Comparison of ENCODE assay signal across 21 mouse cellular contexts in genomic region chr11:11978611-11979197, GRCm38 (mm10). TPM values are rescaled to one million over a fixed set of nuclear protein-coding genes. Genes with fewer than 3 reads are reported as not detected.
DNase-seq lines count a peak whose midpoint lies in the region; ATAC-seq and TF ChIP-seq lines count a peak whose summit lies in the region.
"Had no signal": no experiment of that assay in that cellular context is flagged by ENCODE, and none has a peak within 500 bp of the region (broad histone marks: within the 10 kb centered on the region; RNA-seq: fewer than 3 reads in every experiment).

No protein-coding gene starts in this region.

- no peak for TF ChIP-seq CTCF in gastrocnemius, adult 2 months (IDR thresholded peaks at IDR 0.05)
- no peak for TF ChIP-seq CTCF in heart, postnatal 0 days (IDR thresholded peaks at IDR 0.05; ENCODE audit: low read depth)
- no peak for TF ChIP-seq CTCF in layer of hippocampus, adult 2 months (conservative IDR thresholded peaks at IDR 0.05)

- H3K4me3 ChIP-seq in gastrocnemius, adult 2 months, result no peak overlapping the region
- H3K4me3 ChIP-seq in heart, postnatal 0 days (ENCODE audit: low read depth, low read length), result no peak overlapping the region
- no peak overlapping the region for H3K4me3 ChIP-seq in lung, embryonic 15.5 days
- no peak overlapping the region for H3K4me3 ChIP-seq in liver, embryonic 15.5 days (replicated peaks)
- no peak overlapping the region for H3K4me3 ChIP-seq in layer of hippocampus, adult 2 months
- H3K4me3 ChIP-seq: limb, embryonic 10.5 days; neural tube, embryonic 12.5 days had no signal

- ATAC-seq in heart, postnatal 0 days (ENCODE audit: insufficient read depth, low read depth), result no peak
- 0 out of 2 replicates have a peak, but pooled peaks have one; percentile 27 for ATAC-seq in lung, embryonic 15.5 days (ENCODE audit: borderline replicate concordance, extremely low read depth, low FRiP score, low TSS enrichment)
- ATAC-seq in liver, embryonic 15.5 days (ENCODE audit: insufficient read depth), result peak; percentile 15; the same call in 1 of the 2 replicates
- ATAC-seq: forebrain, postnatal 0 days; hindbrain, postnatal 0 days had no signal

- H3K27ac ChIP-seq in gastrocnemius, adult 2 months, result 0 out of 2 replicates have a peak overlapping the region, but pooled peaks have one; percentile 12
- H3K27ac ChIP-seq in heart, postnatal 0 days (ENCODE audit: low read depth), result peak overlapping the region; percentile 39; the same call in 1 of the 2 replicates
- peak overlapping the region; percentile 20; the same call in 1 of the 2 replicates for H3K27ac ChIP-seq in lung, embryonic 15.5 days
- no peak overlapping the region for H3K27ac ChIP-seq in liver, embryonic 15.5 days (replicated peaks)
- no peak overlapping the region for H3K27ac ChIP-seq in layer of hippocampus, adult 2 months
- H3K27ac ChIP-seq: hindbrain, postnatal 0 days; limb, embryonic 10.5 days; neural tube, embryonic 12.5 days had no signal

- no peaks in the 10 kb centered on the region; the same call in 1 of the 2 replicates for H3K4me1 ChIP-seq in heart, postnatal 0 days (ENCODE audit: control insufficient read depth, insufficient read depth)
- peaks cover 13% of the 10 kb centered on the region for H3K4me1 ChIP-seq in lung, embryonic 15.5 days
- H3K4me1 ChIP-seq in liver, embryonic 15.5 days (replicated peaks), result no peaks in the 10 kb centered on the region
- H3K4me1 ChIP-seq: limb, embryonic 10.5 days; neural tube, embryonic 12.5 days had no signal

- no peaks in the 10 kb centered on the region for H3K9me3 ChIP-seq in heart, postnatal 0 days (replicated peaks; ENCODE audit: control insufficient read depth, low read length)
- H3K9me3 ChIP-seq in lung, embryonic 15.5 days, result no peaks in the 10 kb centered on the region
- no peaks in the 10 kb centered on the region for H3K9me3 ChIP-seq in liver, embryonic 15.5 days (replicated peaks)
- H3K9me3 ChIP-seq: limb, embryonic 10.5 days; neural tube, embryonic 12.5 days had no signal

- TF ChIP-seq EP300 in heart, postnatal 0 days (IDR thresholded peaks at IDR 0.05; ENCODE audit: low read depth), result no peak

- 38% methylated on average over 5 of the region's 5 CpGs for WGBS in heart, postnatal 0 days
- 37% methylated on average over 5 of the region's 5 CpGs for WGBS in lung, embryonic 15.5 days
- WGBS in liver, embryonic 15.5 days (ENCODE audit: insufficient replicate concordance), result 64% methylated on average over 5 of the region's 5 CpGs

- no peak overlapping the region for H3K4me2 ChIP-seq in heart, postnatal 0 days (ENCODE audit: low read depth, low read length)
- no peak overlapping the region for H3K4me2 ChIP-seq in lung, embryonic 15.5 days
- no peak overlapping the region for H3K4me2 ChIP-seq in liver, embryonic 15.5 days
- H3K4me2 ChIP-seq: neural tube, embryonic 12.5 days had no signal

- no peaks in the 10 kb centered on the region for H3K27me3 ChIP-seq in heart, postnatal 0 days (ENCODE audit: control insufficient read depth, insufficient read depth, low read length)
- H3K27me3 ChIP-seq in lung, embryonic 15.5 days, result no peaks in the 10 kb centered on the region; the same call in 1 of the 2 replicates
- H3K27me3 ChIP-seq in liver, embryonic 15.5 days, result no peaks in the 10 kb centered on the region
- H3K27me3 ChIP-seq: neural tube, embryonic 12.5 days had no signal

- no peak for DNase-seq in gastrocnemius, adult 2 months
- DNase-seq in gastrocnemius, postnatal 4 days (ENCODE audit: low spot score in 2 of 2), result no peak
- no peak for DNase-seq in heart, postnatal 0 days (ENCODE audit: low spot score)
- no peak for DNase-seq in heart, adult 9 months (ENCODE audit: low spot score in 2 of 2)
- no peak for DNase-seq in lung, postnatal 10 days
- no peak for DNase-seq in layer of hippocampus, adult 2 months (ENCODE audit: low spot score in 2 of 2)
- DNase-seq: adrenal gland, postnatal 25 days; cerebellum, adult 9-10 months; forebrain, postnatal 0 days; gastrocnemius, postnatal 25 days; kidney, adult 2 months; kidney, postnatal 10 days; lung, postnatal 36 days; midbrain, embryonic 14.5 days; right cerebral cortex, postnatal 14 days; thymus, postnatal 14 days had no signal

- H3K36me3 ChIP-seq in heart, postnatal 0 days (replicated peaks; ENCODE audit: control insufficient read depth, insufficient read depth, low read length), result 0 out of 2 replicates have a peak, but pooled peaks cover 11% of the 10 kb centered on the region
- H3K36me3 ChIP-seq in lung, embryonic 15.5 days, result peaks cover 4% of the 10 kb centered on the region; the same call in 1 of the 2 replicates
- H3K36me3 ChIP-seq in liver, embryonic 15.5 days (replicated peaks), result no peaks in the 10 kb centered on the region; the same call in 1 of the 2 replicates
- H3K36me3 ChIP-seq: neural tube, embryonic 12.5 days had no signal

- intact Hi-C loops in gastrocnemius, adult 2 months (cut with DNase I), result loop anchor here (5.0 kb wide), 2 partner anchors 291 to 314 kb away; partner anchors contain the start of gene Ikzf1

- no peak overlapping the region for H3K9ac ChIP-seq in heart, postnatal 0 days (replicated peaks; ENCODE audit: low read depth, low read length)
- no peak overlapping the region for H3K9ac ChIP-seq in lung, embryonic 15.5 days
- H3K9ac ChIP-seq in liver, embryonic 15.5 days, result no peak overlapping the region
- H3K9ac ChIP-seq: forebrain, postnatal 0 days; neural tube, embryonic 12.5 days had no signal

RNA-seq across cellular contexts. Expression of gene Grb10, which starts 59.8 kb away (rescaled TPM):
- 10 to 100 TPM; 27.9 to 59.3 TPM for total RNA-seq in gastrocnemius, adult 2 months (2021)
- 100 to 1,000 TPM; 778 to 813 TPM for total RNA-seq in gastrocnemius, postnatal 4 days (2021)
- total RNA-seq in heart, postnatal 0 days (2014; rRNA removed; ENCODE audit: low replicate concordance), result 687 and 726 TPM in 2 replicates
- 190 and 200 TPM in 2 replicates for polyA plus RNA-seq in heart, postnatal 0 days (2015; fragmentation: Nextera tagmentation; extraction: Ambion mirVana)
- 600 and 609 TPM in 2 replicates for polyA plus RNA-seq in lung, embryonic 15.5 days (2015; fragmentation: Nextera tagmentation; extraction: Ambion mirVana)
- polyA plus RNA-seq in liver, embryonic 15.5 days (2015; fragmentation: Nextera tagmentation; extraction: Ambion mirVana), result 148 and 163 TPM in 2 replicates
- total RNA-seq in layer of hippocampus, adult 2 months (2021), result 10 to 100 TPM; 25.0 TPM

Comparison
In these comparisons a context has a peak if more than half of its experiments do, and no peak if none do; other contexts are left out.
1. RNA of gene Grb10, which starts 59.8 kb away (total RNA-seq): 778 to 813 TPM in gastrocnemius, postnatal 4 days and 687 to 726 TPM in heart, postnatal 0 days; 27.9 to 59.3 TPM in gastrocnemius, adult 2 months and 25.0 TPM in layer of hippocampus, adult 2 months; every median in the first group is over 10 times any median in the second.
2. H3K27ac ChIP-seq: peak in gastrocnemius, adult 2 months (single experiment), heart, postnatal 0 days (single experiment) and lung, embryonic 15.5 days (single experiment); none in liver, embryonic 15.5 days (single experiment) and layer of hippocampus, adult 2 months (single experiment).